Mouse (Mus musculus): Measurements from ENCODE around the gene Camta2. TPM values are rescaled to one million over a fixed set of nuclear protein-coding genes. Genes with fewer than 3 reads are reported as not detected.

Gene Camta2
- polyA plus RNA-seq, 1 experiment from 2014 or later, result 14.2 TPM

- H3K9me3 ChIP-seq (replicated peaks; ENCODE audit: control insufficient read depth, low read length), result no peaks in the 10 kb centered on the region
- 83% methylated on average over 7 of the region's 7 CpGs for WGBS
- ATAC-seq (ENCODE audit: insufficient read depth, low FRiP score), result no peak
- H3K36me3 ChIP-seq (ENCODE audit: control insufficient read depth, insufficient read depth, low read length), result 0 out of 2 replicates have a peak, but pooled peaks cover 6% of the 10 kb centered on the region
- H3K4me2 ChIP-seq (ENCODE audit: low read depth, low read length), result no peak overlapping the region
- peaks cover 12% of the 10 kb centered on the region for H3K4me1 ChIP-seq (ENCODE audit: control insufficient read depth, insufficient read depth, low read length)
- no peak overlapping the region for H3K4me3 ChIP-seq (replicated peaks; ENCODE audit: low read length)
- H3K27me3 ChIP-seq (ENCODE audit: control insufficient read depth, insufficient read depth, low read length), result no peaks in the 10 kb centered on the region
- H3K9ac ChIP-seq (ENCODE audit: low read length), result no peak overlapping the region
- no peak overlapping the region for H3K27ac ChIP-seq (ENCODE audit: low read length)
Observed at GRCm38 (mm10) chr11:70641241-70641640, 46.7 kb downstream of the Camta2 start.

GRCm38 (mm10) chr11:70639976-70640375 lies 47.9 kb downstream of the Camta2 start:
- Histone ChIP-seq H3K27ac (ENCODE audit: low read length) (no peak overlapping the region), H3K36me3 (ENCODE audit: control insufficient read depth, insufficient read depth, low read length) (0 out of 2 replicates have a peak, but pooled peaks cover 6% of the 10 kb centered on the region), H3K9ac (ENCODE audit: low read length) (no peak overlapping the region), H3K9me3 (replicated peaks; ENCODE audit: control insufficient read depth, low read length) (no peaks in the 10 kb centered on the region), H3K27me3 (ENCODE audit: control insufficient read depth, insufficient read depth, low read length) (no peaks in the 10 kb centered on the region), H3K4me2 (ENCODE audit: low read depth, low read length) (no peak overlapping the region), H3K4me1 (ENCODE audit: control insufficient read depth, insufficient read depth, low read length) (no peaks in the 10 kb centered on the region), H3K4me3 (replicated peaks; ENCODE audit: low read length) (no peak overlapping the region)
- no peak for ATAC-seq (ENCODE audit: insufficient read depth, low FRiP score)
- WGBS, result 81% methylated on average over 8 of the region's 8 CpGs

GRCm38 (mm10) chr11:70638714-70639278 lies 49.1 kb downstream of the Camta2 start, which contains the start of gene Gp1ba:
TSS of gene Gp1ba (plus strand) at chr11:70639122.
- no peak within 1 kb of the TSS for H3K27ac ChIP-seq (ENCODE audit: low read length)
- ATAC-seq (ENCODE audit: insufficient read depth, low FRiP score), result no peak
- no peaks in the 10 kb centered on the region for H3K4me1 ChIP-seq (ENCODE audit: control insufficient read depth, insufficient read depth, low read length)
- H3K27me3 ChIP-seq (ENCODE audit: control insufficient read depth, insufficient read depth, low read length), result no peaks in the 10 kb centered on the region
- no peak within 1 kb of the TSS for H3K4me2 ChIP-seq (ENCODE audit: low read depth, low read length)
- H3K36me3 ChIP-seq (ENCODE audit: control insufficient read depth, insufficient read depth, low read length), result no peaks in the 10 kb centered on the region
- H3K9me3 ChIP-seq (replicated peaks; ENCODE audit: control insufficient read depth, low read length), result no peaks in the 10 kb centered on the region
- 21% methylated on average over 5 of the region's 5 CpGs for WGBS
- H3K9ac ChIP-seq (ENCODE audit: low read length), result no peak within 1 kb of the TSS
- no peak within 1 kb of the TSS for H3K4me3 ChIP-seq (replicated peaks; ENCODE audit: low read length)

- Histone ChIP-seq H3K9ac (ENCODE audit: low read length) (no peak overlapping the region), H3K4me1 (ENCODE audit: control insufficient read depth, insufficient read depth, low read length) (no peaks in the 10 kb centered on the region), H3K4me2 (ENCODE audit: low read depth, low read length) (no peak overlapping the region), H3K4me3 (replicated peaks; ENCODE audit: low read length) (no peak overlapping the region), H3K9me3 (replicated peaks; ENCODE audit: control insufficient read depth, low read length) (no peaks in the 10 kb centered on the region), H3K36me3 (ENCODE audit: control insufficient read depth, insufficient read depth, low read length) (no peaks in the 10 kb centered on the region), H3K27me3 (ENCODE audit: control insufficient read depth, insufficient read depth, low read length) (no peaks in the 10 kb centered on the region), H3K27ac (ENCODE audit: low read length) (no peak overlapping the region)
- WGBS, result 80% methylated on average over 1 of the region's 1 CpGs
- no peak for ATAC-seq (ENCODE audit: insufficient read depth, low FRiP score)
Observed at GRCm38 (mm10) chr11:70638293-70638692, 49.6 kb downstream of the Camta2 start.

- no peaks in the 10 kb centered on the region for H3K27me3 ChIP-seq (ENCODE audit: control insufficient read depth, insufficient read depth, low read length)
- H3K4me3 ChIP-seq (replicated peaks; ENCODE audit: low read length), result no peak overlapping the region
- no peaks in the 10 kb centered on the region for H3K36me3 ChIP-seq (ENCODE audit: control insufficient read depth, insufficient read depth, low read length)
- H3K9ac ChIP-seq (ENCODE audit: low read length), result no peak overlapping the region
- H3K27ac ChIP-seq (ENCODE audit: low read length), result no peak overlapping the region
- H3K9me3 ChIP-seq (replicated peaks; ENCODE audit: control insufficient read depth, low read length), result no peaks in the 10 kb centered on the region
- WGBS, result 100% methylated on average over 1 of the region's 1 CpGs
- ATAC-seq (ENCODE audit: insufficient read depth, low FRiP score), result no peak
- no peak overlapping the region for H3K4me2 ChIP-seq (ENCODE audit: low read depth, low read length)
- H3K4me1 ChIP-seq (ENCODE audit: control insufficient read depth, insufficient read depth, low read length), result no peaks in the 10 kb centered on the region
Observed at GRCm38 (mm10) chr11:70637764-70638163, 50.1 kb downstream of the Camta2 start.

- no peak overlapping the region for H3K27ac ChIP-seq (ENCODE audit: low read length)
Observed at GRCm38 (mm10) chr11:70635601-70636000, 52.3 kb downstream of the Camta2 start.

GRCm38 (mm10) chr11:70630129-70630528 lies 57.8 kb downstream of the Camta2 start:
- H3K4me2 ChIP-seq (ENCODE audit: low read depth, low read length), result no peak overlapping the region

More at GRCm38 (mm10) chr11:70635601-70636000, 52.3 kb downstream of the Camta2 start:
- ATAC-seq (ENCODE audit: insufficient read depth, low FRiP score), result no peak
- no peak overlapping the region for H3K9ac ChIP-seq (ENCODE audit: low read length)
- H3K4me2 ChIP-seq (ENCODE audit: low read depth, low read length), result no peak overlapping the region
- H3K27me3 ChIP-seq (ENCODE audit: control insufficient read depth, insufficient read depth, low read length), result no peaks in the 10 kb centered on the region
- H3K4me3 ChIP-seq (replicated peaks; ENCODE audit: low read length), result no peak overlapping the region
- H3K9me3 ChIP-seq (replicated peaks; ENCODE audit: control insufficient read depth, low read length), result no peaks in the 10 kb centered on the region
- H3K4me1 ChIP-seq (ENCODE audit: control insufficient read depth, insufficient read depth, low read length), result no peaks in the 10 kb centered on the region
- no peaks in the 10 kb centered on the region for H3K36me3 ChIP-seq (ENCODE audit: control insufficient read depth, insufficient read depth, low read length)
- WGBS, result 75% methylated on average over 4 of the region's 4 CpGs

GRCm38 (mm10) chr11:70629557-70629956 lies 58.3 kb downstream of the Camta2 start:
- H3K27me3 ChIP-seq (ENCODE audit: control insufficient read depth, insufficient read depth, low read length), result no peaks in the 10 kb centered on the region
- no peak overlapping the region for H3K4me3 ChIP-seq (replicated peaks; ENCODE audit: low read length)
- no peaks in the 10 kb centered on the region for H3K9me3 ChIP-seq (replicated peaks; ENCODE audit: control insufficient read depth, low read length)
- no peak for ATAC-seq (ENCODE audit: insufficient read depth, low FRiP score)
- H3K9ac ChIP-seq (ENCODE audit: low read length), result no peak overlapping the region
- no peak overlapping the region for H3K27ac ChIP-seq (ENCODE audit: low read length)
- WGBS, result 40% methylated on average over 5 of the region's 5 CpGs
- no peaks in the 10 kb centered on the region for H3K36me3 ChIP-seq (ENCODE audit: control insufficient read depth, insufficient read depth, low read length)
- no peaks in the 10 kb centered on the region for H3K4me1 ChIP-seq (ENCODE audit: control insufficient read depth, insufficient read depth, low read length)
- H3K4me2 ChIP-seq (ENCODE audit: low read depth, low read length), result no peak overlapping the region

More at GRCm38 (mm10) chr11:70630129-70630528, 57.8 kb downstream of the Camta2 start:
- Histone ChIP-seq H3K4me3 (replicated peaks; ENCODE audit: low read length) (no peak overlapping the region), H3K36me3 (ENCODE audit: control insufficient read depth, insufficient read depth, low read length) (no peaks in the 10 kb centered on the region), H3K4me1 (ENCODE audit: control insufficient read depth, insufficient read depth, low read length) (no peaks in the 10 kb centered on the region), H3K9me3 (replicated peaks; ENCODE audit: control insufficient read depth, low read length) (no peaks in the 10 kb centered on the region), H3K9ac (ENCODE audit: low read length) (no peak overlapping the region), H3K27ac (ENCODE audit: low read length) (no peak overlapping the region), H3K27me3 (ENCODE audit: control insufficient read depth, insufficient read depth, low read length) (no peaks in the 10 kb centered on the region)
- no peak for ATAC-seq (ENCODE audit: insufficient read depth, low FRiP score)
- 75% methylated on average over 7 of the region's 7 CpGs for WGBS

GRCm38 (mm10) chr11:70628431-70628830 lies 59.5 kb downstream of the Camta2 start:
- Histone ChIP-seq H3K4me2 (ENCODE audit: low read depth, low read length) (no peak overlapping the region), H3K36me3 (ENCODE audit: control insufficient read depth, insufficient read depth, low read length) (no peaks in the 10 kb centered on the region), H3K9me3 (replicated peaks; ENCODE audit: control insufficient read depth, low read length) (no peaks in the 10 kb centered on the region), H3K9ac (ENCODE audit: low read length) (no peak overlapping the region), H3K4me3 (replicated peaks; ENCODE audit: low read length) (no peak overlapping the region), H3K27me3 (ENCODE audit: control insufficient read depth, insufficient read depth, low read length) (no peaks in the 10 kb centered on the region), H3K27ac (ENCODE audit: low read length) (no peak overlapping the region), H3K4me1 (ENCODE audit: control insufficient read depth, insufficient read depth, low read length) (no peaks in the 10 kb centered on the region)
- ATAC-seq (ENCODE audit: insufficient read depth, low FRiP score), result no peak
- WGBS, result 72% methylated on average over 2 of the region's 2 CpGs
